Mouse (Mus musculus) R1 (cell line): Measurements from ENCODE around the gene Sgip1.

Source experiments
- DNase-seq: peaks from one replicate; pipeline ENCODE4 v3.0.0-alpha.2; 2018; ENCODE audit warnings: low read depth, low spot score

Sgip1 gene

DNA sequence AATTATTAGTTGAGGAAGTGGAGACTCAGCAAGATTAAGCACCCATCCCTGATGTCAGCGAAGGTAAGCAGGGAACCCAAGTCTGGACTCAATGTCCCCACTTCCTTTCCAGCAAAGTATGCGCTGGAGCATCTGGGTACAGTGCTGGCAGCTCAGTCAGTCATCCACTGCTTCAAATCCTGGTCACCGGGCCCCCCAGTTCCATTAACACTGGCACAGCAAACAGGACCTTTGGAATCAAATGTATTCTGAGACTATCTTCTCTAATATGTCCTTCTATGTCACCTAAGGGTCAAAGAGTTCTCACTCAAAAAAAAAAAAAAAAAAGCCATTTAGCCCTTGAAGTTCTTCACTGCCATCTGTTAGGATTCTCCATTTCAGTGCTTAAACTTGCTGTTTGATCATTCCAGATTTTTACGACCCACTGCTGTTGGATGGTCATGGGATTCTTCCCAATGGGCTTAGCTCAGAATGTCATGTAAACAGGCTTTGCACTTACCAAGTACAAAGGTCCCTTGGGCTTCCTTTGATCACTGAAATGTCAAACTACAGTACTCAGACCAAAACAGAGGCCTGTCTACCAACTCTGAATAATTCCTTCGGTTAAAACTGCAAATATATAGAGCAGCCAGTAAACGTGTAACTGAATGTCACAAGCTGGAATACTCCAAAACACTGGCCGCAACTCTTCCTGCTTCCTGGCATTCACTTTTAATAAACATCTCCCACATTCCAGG is 99.1 kb downstream of the Sgip1 start:
- no peak for DNase-seq

GRCm38 (mm10) chr4:102840956-102841729 is 100.0 kb downstream of the Sgip1 start:
- DNase-seq, result no peak

DNA sequence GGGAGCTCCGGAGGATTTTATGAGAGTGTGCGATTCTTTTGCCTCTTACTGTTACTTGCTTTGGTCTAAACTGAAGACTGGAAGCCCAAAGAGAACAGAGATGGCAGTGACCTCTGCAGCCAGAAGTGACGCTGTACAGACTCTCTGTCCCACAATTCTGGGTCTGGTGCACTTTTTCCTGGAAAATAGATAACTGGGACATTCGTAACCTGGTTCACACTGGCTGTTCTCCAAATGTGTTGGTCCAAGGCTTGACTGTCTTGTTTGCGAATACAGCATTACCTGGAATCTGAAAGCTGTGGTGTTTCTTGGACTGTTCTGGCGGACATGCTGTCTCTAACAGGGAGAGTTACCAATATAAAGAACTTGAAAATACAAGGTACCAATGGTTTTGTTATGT is 109.4 kb downstream of the Sgip1 start:
- no peak for DNase-seq

GRCm38 (mm10) chr4:102851161-102851560 is 110.1 kb downstream of the Sgip1 start:
- no peak for DNase-seq

GRCm38 (mm10) chr4:102852290-102852689 is 111.2 kb downstream of the Sgip1 start:
- DNase-seq, result no peak

DNA sequence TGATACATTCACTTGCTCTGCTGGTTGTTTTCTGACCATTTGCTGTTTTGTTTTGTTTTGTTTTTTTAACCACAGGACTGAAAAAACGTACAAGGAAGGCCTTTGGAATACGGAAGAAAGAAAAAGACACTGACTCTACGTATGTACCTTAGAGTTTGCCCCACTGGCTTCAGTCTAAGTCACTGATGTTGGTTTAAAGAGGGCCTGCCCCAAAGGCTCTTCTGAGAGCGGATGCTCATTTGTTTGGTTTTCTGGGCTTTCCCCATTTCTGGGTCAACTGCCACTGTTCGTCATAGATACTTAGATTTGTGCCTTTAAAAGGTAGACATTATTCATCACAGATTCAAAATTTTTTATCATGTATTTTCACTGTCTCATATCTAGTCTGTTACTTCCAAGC is 111.7 kb downstream of the Sgip1 start:
- DNase-seq, result no peak

GRCm38 (mm10) chr4:102853330-102854022 is 112.4 kb downstream of the Sgip1 start:
- no peak for DNase-seq

DNA sequence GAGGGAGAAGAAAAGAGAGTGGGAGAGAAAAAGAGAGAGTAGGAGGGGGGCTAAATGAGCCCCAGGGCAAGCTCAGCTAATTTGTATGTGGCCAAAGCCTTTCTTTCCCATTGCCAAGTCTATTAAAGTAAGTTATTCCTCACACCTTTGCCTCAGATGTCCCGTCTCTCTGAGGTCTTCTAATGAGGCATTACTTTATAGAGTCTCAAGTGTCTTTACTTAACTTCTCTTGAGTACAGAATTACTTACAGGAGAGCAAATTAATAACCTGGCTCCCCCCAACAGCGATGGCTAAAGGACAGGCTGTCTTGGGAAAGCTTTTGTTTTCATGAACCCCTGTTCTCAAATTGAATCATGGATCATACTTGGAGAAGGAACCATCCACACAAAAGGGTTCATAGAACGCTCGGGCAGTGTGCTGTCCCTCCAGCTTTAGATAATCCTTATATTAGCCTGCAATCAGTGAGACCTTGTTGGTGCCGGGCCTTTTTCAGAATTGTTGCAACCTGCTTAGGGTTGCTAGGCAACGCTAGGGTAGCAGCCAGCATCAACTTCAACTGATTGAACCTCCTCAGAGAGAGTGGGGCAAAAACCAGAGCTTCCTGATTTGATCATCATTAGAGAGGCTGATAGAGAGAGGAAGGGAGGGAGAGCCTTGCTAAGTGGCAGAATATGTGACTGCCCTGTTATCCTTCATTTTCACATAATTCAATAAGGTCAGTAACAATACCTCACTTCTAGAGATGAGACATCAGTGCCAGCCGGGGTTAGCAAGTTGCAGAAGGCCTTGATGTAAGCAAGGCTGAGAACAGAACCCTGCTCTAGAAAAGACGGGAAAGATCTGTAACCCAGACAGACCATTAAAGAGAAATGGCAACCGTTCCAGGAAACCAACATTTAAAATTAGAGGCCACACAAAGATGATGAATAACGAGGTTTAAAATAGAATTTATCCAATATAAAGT is 114.1 kb downstream of the Sgip1 start:
- no peak for DNase-seq

GRCm38 (mm10) chr4:102856086-102856485 is 115.0 kb downstream of the Sgip1 start:
- no peak for DNase-seq

- DNase-seq, result peak; percentile 86
Observed at GRCm38 (mm10) chr4:102859259-102860194, 118.4 kb downstream of the Sgip1 start.

GRCm38 (mm10) chr4:102862751-102863710 is 121.9 kb downstream of the Sgip1 start:
- no peak for DNase-seq

- no peak for DNase-seq
Observed at GRCm38 (mm10) chr4:102866531-102866930, 125.4 kb downstream of the Sgip1 start.

GRCm38 (mm10) chr4:102871274-102871673 is 130.2 kb downstream of the Sgip1 start:
- DNase-seq, result no peak

DNA sequence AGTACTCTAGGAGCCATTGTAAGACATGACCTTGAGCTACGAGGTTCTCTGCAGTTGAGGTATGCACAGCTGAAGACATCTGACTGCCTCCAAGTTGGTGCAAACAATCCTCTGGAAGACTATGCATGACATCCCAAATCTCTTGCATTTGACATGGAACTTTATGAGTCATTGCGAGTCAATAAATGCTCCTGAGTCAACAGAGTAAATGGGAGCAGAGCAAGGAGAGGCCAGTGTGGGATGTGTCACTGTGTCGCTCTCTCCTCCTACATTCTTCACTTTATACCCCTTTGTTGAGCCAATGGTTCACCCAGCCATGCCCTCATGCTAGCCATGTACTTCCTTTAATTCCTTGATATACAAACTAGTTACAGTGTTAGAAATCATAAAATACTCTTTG is 142.0 kb downstream of the Sgip1 start:
- no peak for DNase-seq

DNA sequence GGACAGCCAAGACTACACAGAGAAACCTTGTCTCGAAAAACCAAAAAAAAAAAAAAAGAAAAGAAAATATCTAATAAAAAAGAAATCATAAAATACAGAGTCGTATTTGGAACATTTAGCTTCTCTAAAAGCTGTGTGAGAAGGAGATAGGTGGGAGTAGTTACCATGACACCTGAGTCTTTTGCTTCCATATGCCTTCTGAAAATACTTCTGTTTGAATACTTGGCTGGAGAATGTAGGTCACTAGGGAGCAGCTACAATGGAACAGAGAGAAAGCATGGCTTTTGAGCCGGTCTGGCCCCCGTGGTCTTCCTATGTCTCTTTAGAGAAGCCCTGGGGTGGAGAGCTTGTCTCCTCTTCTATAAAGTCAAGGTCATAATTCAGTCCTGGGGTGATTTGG is 143.1 kb downstream of the Sgip1 start:
- DNase-seq, result no peak

- DNase-seq, result no peak
Observed at GRCm38 (mm10) chr4:102886459-102886858, 145.4 kb downstream of the Sgip1 start.

GRCm38 (mm10) chr4:102886902-102887301 is 145.8 kb downstream of the Sgip1 start:
- DNase-seq, result no peak

- DNase-seq, result no peak
Observed at GRCm38 (mm10) chr4:102887770-102888689, 146.9 kb downstream of the Sgip1 start.
